Mouse (Mus musculus): ENCODE results near the gene Fam50b. TPM values are rescaled to one million over a fixed set of nuclear protein-coding genes. Genes with fewer than 3 reads are reported as not detected.

The Fam50b gene
- polyA plus RNA-seq, 1 experiment from 2014 or later: not detected

DNA sequence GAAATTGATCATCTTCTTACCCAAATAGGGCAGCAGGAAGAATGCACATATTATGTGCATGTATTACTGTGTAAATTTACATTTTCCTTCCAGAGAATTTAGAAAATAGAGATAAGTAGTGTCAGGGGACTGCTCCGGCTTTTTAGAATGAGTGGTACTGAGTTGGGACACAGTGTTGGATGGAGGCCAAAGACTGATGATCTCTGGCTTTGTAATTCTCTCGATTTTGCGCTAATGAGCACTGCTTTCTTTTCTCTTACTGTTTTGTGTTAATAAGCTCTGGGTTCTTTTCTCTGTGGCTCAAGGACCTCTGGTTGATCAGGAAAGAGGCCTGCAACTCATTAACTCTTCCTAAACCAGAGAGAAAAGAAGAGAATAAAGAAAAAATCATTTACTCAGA is 42.1 kb downstream of the Fam50b start:
- H3K27me3 ChIP-seq: no peaks in the 10 kb centered on the region
- peaks cover 15% of the 10 kb centered on the region for H3K4me1 ChIP-seq
- no peak overlapping the region for H3K4me3 ChIP-seq (replicated peaks)
- no peak overlapping the region for H3K4me2 ChIP-seq
- H3K9me3 ChIP-seq (replicated peaks): no peaks in the 10 kb centered on the region
- no peak for ATAC-seq (replicated peaks; ENCODE audit: low FRiP score)
- 64% methylated on average over 3 of the region's 3 CpGs for WGBS
- H3K27ac ChIP-seq: no peak overlapping the region
- H3K36me3 ChIP-seq: no peaks in the 10 kb centered on the region
- no peak overlapping the region for H3K9ac ChIP-seq

DNA sequence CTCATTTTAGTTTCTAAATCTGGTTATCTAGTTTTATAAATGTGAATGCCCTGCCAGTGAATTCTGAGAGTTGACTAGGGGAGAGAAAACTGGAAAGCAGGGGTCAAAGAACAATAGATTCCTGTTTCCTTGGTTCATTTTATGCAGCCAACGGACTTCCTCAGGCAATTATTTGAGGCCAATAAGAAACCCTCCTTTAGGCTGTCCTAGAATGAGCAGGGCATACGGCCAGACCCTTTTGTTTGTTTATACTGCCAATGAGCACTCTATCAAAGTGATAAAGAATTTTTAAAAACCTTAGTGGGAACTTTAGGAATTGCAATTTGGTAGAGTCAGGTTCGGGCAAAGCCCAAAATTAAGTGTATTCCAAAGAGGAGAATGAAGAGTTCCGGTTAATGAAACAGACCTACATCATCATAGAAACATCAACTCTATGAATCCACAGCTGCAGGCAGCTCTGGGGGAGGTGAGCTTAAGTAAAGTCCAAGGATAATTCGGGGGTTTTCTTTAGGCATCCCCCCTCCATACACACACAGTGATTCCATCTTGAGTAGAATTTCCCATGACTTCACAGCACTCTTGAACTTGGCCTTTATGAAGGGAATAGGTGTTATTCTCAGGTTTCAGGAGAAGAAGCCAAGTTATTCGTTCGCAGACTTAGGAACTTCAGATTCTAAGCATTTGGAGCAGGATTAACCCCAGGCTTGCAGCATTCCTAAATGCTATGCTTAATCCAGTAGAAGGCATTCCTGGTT is 46.4 kb downstream of the Fam50b start:
- 43% methylated on average over 7 of the region's 7 CpGs for WGBS
- ATAC-seq (replicated peaks; ENCODE audit: low FRiP score): no peak

DNA sequence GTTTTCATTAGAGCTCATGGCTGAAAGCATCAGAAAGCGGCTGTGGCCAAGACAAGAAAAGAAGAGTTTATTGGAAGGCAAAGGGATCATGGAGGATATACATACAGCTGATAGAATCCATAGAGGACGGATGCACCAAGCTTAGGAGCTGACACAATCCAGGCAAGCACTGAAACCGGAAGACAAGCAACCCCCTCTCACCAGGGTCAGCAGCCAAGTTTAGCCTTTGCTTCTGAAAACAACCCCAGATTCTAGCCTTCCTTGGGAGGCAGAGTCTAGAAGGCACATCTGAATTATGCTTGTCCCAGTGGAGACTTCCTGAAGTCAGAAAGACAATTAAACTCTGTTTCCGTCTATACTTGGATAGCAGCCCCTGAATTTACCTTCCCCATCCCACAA is 47.0 kb downstream of the Fam50b start:
- H3K27ac ChIP-seq: peak overlapping the region; percentile 78
- no peak overlapping the region for H3K9ac ChIP-seq
- H3K4me1 ChIP-seq: peaks cover 24% of the 10 kb centered on the region
- no peaks in the 10 kb centered on the region for H3K9me3 ChIP-seq (replicated peaks)
- H3K27me3 ChIP-seq: no peaks in the 10 kb centered on the region
- no peaks in the 10 kb centered on the region for H3K36me3 ChIP-seq
- H3K4me3 ChIP-seq (replicated peaks): no peak overlapping the region
- no peak overlapping the region for H3K4me2 ChIP-seq
- WGBS: 43% methylated on average over 4 of the region's 4 CpGs
- ATAC-seq (replicated peaks; ENCODE audit: low FRiP score): 0 out of 2 replicates have a peak, but pooled peaks have one; percentile 40

More for the DNA sequence above, 46.4 kb downstream of the Fam50b start:
- Histone ChIP-seq H3K9me3 (replicated peaks) (no peaks in the 10 kb centered on the region), H3K36me3 (no peaks in the 10 kb centered on the region), H3K4me1 (peaks cover 24% of the 10 kb centered on the region), H3K4me3 (replicated peaks) (no peak overlapping the region), H3K4me2 (no peak overlapping the region), H3K9ac (no peak overlapping the region), H3K27ac (peak overlapping the region; percentile 78), H3K27me3 (no peaks in the 10 kb centered on the region)

DNA sequence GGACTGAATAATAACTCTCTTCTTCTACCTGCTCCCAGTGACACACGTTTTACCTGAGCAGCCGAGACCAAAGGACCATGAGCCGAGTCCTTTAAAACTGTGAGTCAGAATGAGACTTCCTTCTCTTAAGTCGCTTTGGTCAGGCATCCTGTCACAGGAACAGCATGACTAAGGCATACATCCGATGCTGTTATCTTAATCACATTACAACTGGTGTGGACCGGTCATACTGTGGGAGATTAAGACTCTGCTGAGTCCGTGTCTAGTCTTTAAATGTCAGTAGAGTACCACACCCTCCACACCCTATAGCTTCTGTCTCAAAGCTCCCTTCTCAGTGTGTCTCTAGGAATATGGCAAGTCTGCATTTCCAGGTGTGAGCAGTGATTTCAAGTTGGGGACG is 50.2 kb downstream of the Fam50b start:
- Histone ChIP-seq H3K27ac (no peak overlapping the region), H3K9ac (no peak overlapping the region), H3K4me3 (replicated peaks) (no peak overlapping the region), H3K4me2 (no peak overlapping the region), H3K36me3 (no peaks in the 10 kb centered on the region), H3K4me1 (peaks cover 28% of the 10 kb centered on the region), H3K27me3 (no peaks in the 10 kb centered on the region), H3K9me3 (replicated peaks) (no peaks in the 10 kb centered on the region)
- no peak for ATAC-seq (replicated peaks; ENCODE audit: low FRiP score)
- WGBS: 79% methylated on average over 8 of the region's 8 CpGs

DNA sequence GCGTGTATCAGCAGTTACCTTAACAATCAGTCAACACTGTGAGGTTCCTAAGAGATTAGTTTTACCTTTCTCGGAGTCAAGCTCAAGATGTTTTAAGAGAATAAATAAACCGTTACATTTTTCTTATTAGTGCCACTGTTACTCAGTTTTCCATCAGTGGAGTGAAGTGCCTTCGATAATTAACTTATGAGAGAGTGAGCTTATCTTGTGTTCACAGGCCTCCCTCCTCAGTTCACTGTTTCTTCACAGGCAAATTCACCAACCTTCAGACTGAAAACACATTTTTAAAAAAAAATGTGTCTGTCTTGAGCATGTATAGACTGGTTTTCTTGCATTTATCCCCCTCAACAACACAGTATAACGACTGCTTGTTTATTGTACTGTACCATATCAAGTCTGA is 52.0 kb downstream of the Fam50b start:
- 91% methylated on average over 5 of the region's 5 CpGs for WGBS

DNA sequence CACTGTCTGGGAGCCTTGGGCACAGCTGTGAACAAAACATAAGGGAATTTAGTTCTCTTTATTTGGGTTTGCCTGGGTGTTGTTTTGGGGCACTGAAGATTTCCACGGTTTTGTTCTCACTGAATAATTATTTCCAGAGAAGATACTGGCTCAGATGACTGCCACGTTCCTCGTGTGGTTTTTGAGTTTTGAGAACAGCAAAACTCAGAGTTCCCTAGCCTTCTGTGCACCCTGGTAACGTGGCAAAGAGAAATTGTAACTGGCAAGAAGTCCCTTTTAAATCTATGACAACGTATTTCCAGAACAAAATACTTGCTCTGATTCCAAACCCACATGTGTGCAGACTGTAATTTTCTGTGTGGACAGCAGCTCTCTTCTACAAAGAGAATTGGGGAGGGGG is 52.9 kb downstream of the Fam50b start:
- ATAC-seq (replicated peaks; ENCODE audit: low FRiP score): no peak
- Histone ChIP-seq H3K9me3 (replicated peaks) (no peaks in the 10 kb centered on the region), H3K27ac (no peak overlapping the region), H3K27me3 (no peaks in the 10 kb centered on the region), H3K4me1 (0 out of 2 replicates have a peak, but pooled peaks cover 7% of the 10 kb centered on the region), H3K36me3 (no peaks in the 10 kb centered on the region), H3K4me3 (replicated peaks) (no peak overlapping the region), H3K9ac (no peak overlapping the region), H3K4me2 (no peak overlapping the region)
- 68% methylated on average over 5 of the region's 5 CpGs for WGBS

More for the DNA sequence above, 52.0 kb downstream of the Fam50b start:
- H3K4me3 ChIP-seq (replicated peaks): no peak overlapping the region
- ATAC-seq (replicated peaks; ENCODE audit: low FRiP score): no peak
- no peaks in the 10 kb centered on the region for H3K9me3 ChIP-seq (replicated peaks)
- H3K27me3 ChIP-seq: no peaks in the 10 kb centered on the region
- peaks cover 14% of the 10 kb centered on the region for H3K4me1 ChIP-seq
- H3K27ac ChIP-seq: no peak overlapping the region
- H3K4me2 ChIP-seq: no peak overlapping the region
- no peaks in the 10 kb centered on the region for H3K36me3 ChIP-seq
- no peak overlapping the region for H3K9ac ChIP-seq

DNA sequence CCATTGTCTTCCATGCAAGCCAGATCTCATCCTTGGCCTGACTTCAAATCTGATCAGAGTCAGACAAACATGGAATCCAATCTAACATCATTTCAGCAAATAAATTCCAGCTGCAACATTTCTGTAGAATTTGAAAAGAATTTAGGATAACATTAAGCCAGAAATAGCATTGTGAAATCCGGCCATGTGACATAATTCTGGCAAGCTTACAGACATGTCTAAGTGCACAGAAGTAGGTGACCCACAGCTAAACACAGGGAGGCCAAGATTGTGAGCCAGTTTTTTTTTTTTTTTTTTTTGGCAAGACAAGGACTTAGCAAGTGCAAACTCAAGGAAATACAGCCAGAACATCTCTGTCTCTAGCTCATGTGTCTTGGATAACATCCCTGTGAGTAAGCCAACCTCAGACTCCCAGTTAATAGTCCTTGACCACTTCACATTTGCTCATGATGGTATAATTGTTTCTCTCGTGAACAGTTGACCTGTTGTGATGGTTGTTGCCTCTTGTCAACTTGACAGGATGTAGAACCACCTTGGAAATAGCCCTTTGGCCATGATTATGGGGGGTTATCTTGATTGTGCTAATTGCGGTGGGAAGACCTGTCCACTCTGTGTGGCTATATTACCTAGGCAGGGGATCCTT is 54.6 kb downstream of the Fam50b start:
- ATAC-seq (replicated peaks; ENCODE audit: low FRiP score): no peak
- H3K9ac ChIP-seq: no peak overlapping the region
- H3K4me2 ChIP-seq: no peak overlapping the region
- 0 out of 2 replicates have a peak, but pooled peaks cover 6% of the 10 kb centered on the region for H3K4me1 ChIP-seq
- H3K36me3 ChIP-seq: no peaks in the 10 kb centered on the region
- H3K9me3 ChIP-seq (replicated peaks): no peaks in the 10 kb centered on the region
- H3K27me3 ChIP-seq: no peaks in the 10 kb centered on the region
- WGBS: 54% methylated on average over 3 of the region's 3 CpGs
- H3K27ac ChIP-seq: 0 out of 2 replicates have a peak overlapping the region, but pooled peaks have one; percentile 43
- H3K4me3 ChIP-seq (replicated peaks): no peak overlapping the region

DNA sequence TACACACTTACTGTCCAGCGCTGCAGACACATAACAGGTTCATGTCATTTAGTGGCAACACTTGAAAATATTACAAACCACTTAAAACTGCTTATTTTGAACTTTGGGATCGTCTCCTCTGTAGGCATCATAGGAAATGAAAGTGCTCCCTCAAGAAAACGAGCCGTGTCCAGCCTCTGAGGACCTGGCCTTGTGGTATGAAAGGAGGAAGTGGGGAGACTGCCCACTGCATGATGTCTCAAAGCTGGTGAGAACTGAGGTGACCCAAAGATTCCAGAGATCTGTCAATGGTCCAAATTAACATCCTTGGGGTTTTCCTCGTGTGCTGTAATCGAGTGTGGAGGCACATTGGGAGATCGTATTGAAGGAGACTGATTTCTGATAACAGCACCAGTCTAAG is 58.4 kb downstream of the Fam50b start:
- no peak overlapping the region for H3K9ac ChIP-seq
- no peak for ATAC-seq (replicated peaks; ENCODE audit: low FRiP score)
- 0 out of 2 replicates have a peak, but pooled peaks cover 5% of the 10 kb centered on the region for H3K4me1 ChIP-seq
- no peak overlapping the region for H3K27ac ChIP-seq
- H3K27me3 ChIP-seq: no peaks in the 10 kb centered on the region
- H3K36me3 ChIP-seq: no peaks in the 10 kb centered on the region
- no peaks in the 10 kb centered on the region for H3K9me3 ChIP-seq (replicated peaks)
- no peak overlapping the region for H3K4me2 ChIP-seq
- no peak overlapping the region for H3K4me3 ChIP-seq (replicated peaks)
- WGBS: 60% methylated on average over 7 of the region's 7 CpGs

DNA sequence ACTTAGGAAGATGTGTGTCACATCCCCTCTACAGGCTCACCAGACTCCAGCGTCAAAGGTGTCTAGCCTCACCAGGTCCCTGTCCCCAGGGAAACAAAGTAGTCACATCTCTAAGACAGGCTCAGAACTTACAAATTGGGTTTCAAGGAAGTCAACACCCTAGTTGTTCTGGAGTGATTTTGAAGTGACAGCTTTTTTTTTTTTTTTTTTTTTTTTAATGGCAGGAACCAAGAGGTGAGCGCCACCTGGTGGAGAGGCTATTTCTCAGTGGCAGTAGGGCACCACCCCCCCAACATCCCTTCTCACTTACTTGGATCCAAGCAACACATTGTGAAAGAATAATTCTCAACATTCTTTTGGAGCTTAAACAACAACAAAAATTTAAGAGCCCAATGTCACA is 59.2 kb downstream of the Fam50b start:
- WGBS: 41% methylated on average over 2 of the region's 2 CpGs
- H3K4me3 ChIP-seq (replicated peaks): no peak overlapping the region
- no peak for ATAC-seq (replicated peaks; ENCODE audit: low FRiP score)
- H3K27me3 ChIP-seq: no peaks in the 10 kb centered on the region
- 0 out of 2 replicates have a peak, but pooled peaks cover 2% of the 10 kb centered on the region for H3K4me1 ChIP-seq
- no peak overlapping the region for H3K27ac ChIP-seq
- no peaks in the 10 kb centered on the region for H3K36me3 ChIP-seq
- H3K9ac ChIP-seq: no peak overlapping the region
- H3K9me3 ChIP-seq (replicated peaks): no peaks in the 10 kb centered on the region
- H3K4me2 ChIP-seq: no peak overlapping the region

DNA sequence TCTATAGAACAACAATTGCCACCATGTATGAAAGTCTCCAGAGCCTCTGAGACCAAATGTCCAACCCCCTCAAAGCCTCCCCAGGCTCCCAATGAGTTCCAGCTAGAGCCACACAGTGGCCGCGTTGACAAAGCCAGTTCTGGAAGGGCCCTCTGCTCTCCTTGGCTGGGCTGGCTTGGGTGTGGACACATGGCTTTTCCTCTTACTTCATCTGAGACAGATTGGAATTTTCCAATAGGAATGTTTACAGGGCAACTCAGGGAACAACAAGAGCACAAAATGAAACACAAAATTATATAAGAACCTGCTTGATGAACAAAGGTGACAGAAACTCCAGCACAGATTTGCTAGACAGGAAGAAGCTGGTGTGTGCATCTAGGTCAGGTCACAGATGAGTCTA is 59.8 kb downstream of the Fam50b start:
- no peaks in the 10 kb centered on the region for H3K27me3 ChIP-seq
- H3K4me1 ChIP-seq: no peaks in the 10 kb centered on the region
- H3K4me2 ChIP-seq: no peak overlapping the region
- no peak overlapping the region for H3K27ac ChIP-seq
- H3K36me3 ChIP-seq: no peaks in the 10 kb centered on the region
- no peak overlapping the region for H3K4me3 ChIP-seq (replicated peaks)
- ATAC-seq (replicated peaks; ENCODE audit: low FRiP score): no peak
- H3K9ac ChIP-seq: no peak overlapping the region
- H3K9me3 ChIP-seq (replicated peaks): no peaks in the 10 kb centered on the region
- WGBS: 67% methylated on average over 2 of the region's 2 CpGs
